Mouse (Mus musculus): ENCODE data around the gene Rad51c. TPM values are rescaled to one million over a fixed set of nuclear protein-coding genes. Genes with fewer than 3 reads are reported as not detected.
"Not testable (repeated sequence)": the region's sequence is repeated elsewhere in the genome, so short reads cannot be mapped to it uniquely, and the experiment has no call there.

Gene Rad51c
- total and polyA plus RNA-seq, 3 experiments: 1.5 to 1.9 TPM; not detected in 1

- peak overlapping the region; percentile 72 for H3K27ac ChIP-seq (ENCODE audit: control insufficient read depth, low read depth, low read length)
- DNase-seq (ENCODE audit: low read depth, low spot score): peak; percentile 64
- no peak for TF ChIP-seq KAT2A (conservative IDR thresholded peaks at IDR 0.05; ENCODE audit: low read depth, low read length)
- 0 out of 2 replicates have a peak, but pooled peaks have one; percentile 16 for TF ChIP-seq HCFC1 (IDR thresholded peaks at IDR 0.05; ENCODE audit: low read depth, low read length)
- TF ChIP-seq MYC (IDR thresholded peaks at IDR 0.05; ENCODE audit: low read depth, low read length): peak; percentile 70; the same call in 1 of the 2 replicates
- TF ChIP-seq USF1 (IDR thresholded peaks at IDR 0.05; ENCODE audit: low read depth, low read length): peak; percentile 67
- peak; percentile 79 for TF ChIP-seq MAX (IDR thresholded peaks at IDR 0.05; ENCODE audit: low read length)
- TF ChIP-seq MXI1 (IDR thresholded peaks at IDR 0.05; ENCODE audit: low read depth, low read length): peak; percentile 85
- TF ChIP-seq SIN3A (IDR thresholded peaks at IDR 0.05; ENCODE audit: low read length): peak; percentile 51
- TF ChIP-seq NRF1 (IDR thresholded peaks at IDR 0.05; ENCODE audit: insufficient read depth, low read depth, low read length, poor library complexity, severe bottlenecking): no peak
- H3K9me3 ChIP-seq (replicated peaks; ENCODE audit: insufficient read depth, low read length): no peaks in the 10 kb centered on the region
- H3K36me3 ChIP-seq (ENCODE audit: control insufficient read depth in 1 of 2, insufficient read depth in 2 of 2, low read length in 2 of 2): peaks cover 0 to 13% of the 10 kb centered on the region in 2 experiments; a peak in 2 of 4 replicates
- H3K79me2 ChIP-seq (ENCODE audit: control insufficient read depth, insufficient read depth, low read length, poor library complexity): no peaks in the 10 kb centered on the region
- H3K27me3 ChIP-seq (ENCODE audit: control insufficient read depth in 1 of 2, insufficient read depth in 2 of 2, low read length in 2 of 2): no peaks in the 10 kb centered on the region
- H3K4me3 ChIP-seq (ENCODE audit: control insufficient read depth in 1 of 2, insufficient read depth in 1 of 2, low read depth in 2 of 2, low read length in 2 of 2): peak overlapping the region; percentile 33 to 46
- peak overlapping the region; percentile 64 for H3K9ac ChIP-seq (ENCODE audit: control insufficient read depth, low read depth, low read length, poor library complexity, severe bottlenecking)
- peaks cover 6 to 13% of the 10 kb centered on the region in 2 experiments for H3K4me1 ChIP-seq (ENCODE audit: control insufficient read depth in 1 of 2, insufficient read depth in 2 of 2, low read length in 2 of 2)
Measured at GRCm38 (mm10) chr11:87453216-87454034, 48.7 kb upstream of the Rad51c start.

- Histone ChIP-seq H3K4me1 (ENCODE audit: control insufficient read depth in 1 of 2, insufficient read depth in 2 of 2, low read length in 2 of 2) (peaks cover 7 to 14% of the 10 kb centered on the region in 2 experiments), H3K36me3 (ENCODE audit: control insufficient read depth in 1 of 2, insufficient read depth in 2 of 2, low read length in 2 of 2) (peaks cover 0 to 15% of the 10 kb centered on the region in 2 experiments; a peak in 2 of 4 replicates), H3K9ac (ENCODE audit: control insufficient read depth, low read depth, low read length, poor library complexity, severe bottlenecking) (peak overlapping the region; percentile 64), H3K27ac (ENCODE audit: control insufficient read depth, low read depth, low read length) (peak overlapping the region; percentile 72), H3K4me3 (ENCODE audit: control insufficient read depth in 1 of 2, insufficient read depth in 1 of 2, low read depth in 2 of 2, low read length in 2 of 2) (peak overlapping the region; percentile 33 to 46)
- DNase-seq (ENCODE audit: low read depth, low spot score): peak; percentile 68
- not testable (repeated sequence) for H3K79me2 ChIP-seq (ENCODE audit: control insufficient read depth, insufficient read depth, low read length, poor library complexity); H3K27me3 ChIP-seq (ENCODE audit: control insufficient read depth in 1 of 2, insufficient read depth in 2 of 2, low read length in 2 of 2); H3K9me3 ChIP-seq (replicated peaks; ENCODE audit: insufficient read depth, low read length)
- TF ChIP-seq TBP (IDR thresholded peaks at IDR 0.05; ENCODE audit: low read depth, low read length): peak; percentile 96
Measured at GRCm38 (mm10) chr11:87452779-87453178, 48.0 kb upstream of the Rad51c start.

- peaks cover 0 to 20% of the 10 kb centered on the region in 2 experiments; a peak in 2 of 4 replicates for H3K36me3 ChIP-seq (ENCODE audit: control insufficient read depth in 1 of 2, insufficient read depth in 2 of 2, low read length in 2 of 2)
- not testable (repeated sequence) for H3K27me3 ChIP-seq (ENCODE audit: control insufficient read depth in 1 of 2, insufficient read depth in 2 of 2, low read length in 2 of 2); H3K27ac ChIP-seq (ENCODE audit: control insufficient read depth, low read depth, low read length)
Measured at GRCm38 (mm10) chr11:87449847-87450246, 45.1 kb upstream of the Rad51c start.

More at GRCm38 (mm10) chr11:87449847-87450246, 45.1 kb upstream of the Rad51c start:
- H3K9ac ChIP-seq (ENCODE audit: control insufficient read depth, low read depth, low read length, poor library complexity, severe bottlenecking); H3K4me3 ChIP-seq (ENCODE audit: control insufficient read depth in 1 of 2, insufficient read depth in 1 of 2, low read depth in 2 of 2, low read length in 2 of 2); H3K79me2 ChIP-seq (ENCODE audit: control insufficient read depth, insufficient read depth, low read length, poor library complexity); H3K9me3 ChIP-seq (replicated peaks; ENCODE audit: insufficient read depth, low read length): not testable (repeated sequence)
- peak; percentile 59 for DNase-seq (ENCODE audit: low read depth, low spot score)
- H3K4me1 ChIP-seq (ENCODE audit: control insufficient read depth in 1 of 2, insufficient read depth in 2 of 2, low read length in 2 of 2): peaks cover 9 to 24% of the 10 kb centered on the region in 2 experiments

Data from MEL (cell line).